Mouse (Mus musculus) stomach, embryonic 15.5 days (tissue): ENCODE measurements around the gene Dcst2. TPM values are rescaled to one million over a fixed set of nuclear protein-coding genes. Genes with fewer than 3 reads are reported as not detected.

Experiments
- ATAC-seq: fragments of 200-750 bp; cut with Nextera tagmentation; 2 replicates; pipeline ENCODE4 v1.8.0; 2017; ENCODE audit warnings: low read depth, moderate number of reproducible peaks, moderate TSS enrichment; ENCODE audit not compliant: insufficient read depth, low FRiP score
- H3K27ac ChIP-seq: fragments of 300-500 bp; sonication (generic); 2 replicates; pipeline ENCODE4 v1.5.1; 2015; ENCODE audit warnings: mild to moderate bottlenecking, inconsistent platforms
- H3K27me3 ChIP-seq: fragments of 300-500 bp; sonication (generic); replicated peaks from 2 replicates; pipeline ENCODE4 v1.6.1; 2015; ENCODE audit warnings: inconsistent platforms
- H3K36me3 ChIP-seq: fragments of 300-500 bp; sonication (generic); 2 replicates; pipeline ENCODE4 v1.6.1; 2015; ENCODE audit warnings: inconsistent platforms
- H3K4me1 ChIP-seq: fragments of 300-500 bp; sonication (generic); 2 replicates; pipeline ENCODE4 v1.6.1; 2015; ENCODE audit warnings: inconsistent platforms
- H3K4me2 ChIP-seq: fragments of 300-500 bp; sonication (generic); 2 replicates; pipeline ENCODE4 v1.6.1; 2015; ENCODE audit warnings: mild to moderate bottlenecking, inconsistent platforms
- H3K4me3 ChIP-seq: fragments of 300-500 bp; sonication (generic); replicated peaks from 2 replicates; pipeline ENCODE4 v1.5.1; 2015; ENCODE audit warnings: inconsistent platforms
- H3K9ac ChIP-seq: fragments of 300-500 bp; sonication (generic); 2 replicates; pipeline ENCODE4 v1.6.1; 2015; ENCODE audit warnings: inconsistent platforms
- H3K9me3 ChIP-seq: fragments of 300-500 bp; sonication (generic); 2 replicates; pipeline ENCODE4 v1.6.1; 2016; ENCODE audit warnings: inconsistent platforms
- WGBS: fragments of 180-500 bp; shearing (Covaris S2); methylation state at CpG from one replicate; pipeline ENCODE4 v1.1.7; 2015; 5-methylcytosine and 5-hydroxymethylcytosine counted together
- polyA plus RNA-seq: library from polyadenylated mRNA; unstranded; fragments of >200 nt; fragmentation: Nextera tagmentation; extraction: Ambion mirVana; gene quantifications from 2 replicates; pipeline ENCODE4 v1.2.1, GENCODE M21; 2015

Dcst2 gene
- polyA plus RNA-seq, 1 experiment from 2014 or later: 0.30 TPM

- H3K4me2 ChIP-seq: no peak overlapping the region
- 0 out of 2 replicates have a peak, but pooled peaks have one; percentile 8 for ATAC-seq
- H3K36me3 ChIP-seq: peaks cover 16% of the 10 kb centered on the region; the same call in 1 of the 2 replicates
- H3K4me1 ChIP-seq: peaks cover 41% of the 10 kb centered on the region
- H3K27ac ChIP-seq: no peak overlapping the region
- H3K4me3 ChIP-seq: no peak overlapping the region
- WGBS: 49% methylated on average over 12 of the region's 12 CpGs
- no peak overlapping the region for H3K9ac ChIP-seq
- H3K9me3 ChIP-seq: no peaks in the 10 kb centered on the region
- H3K27me3 ChIP-seq: no peaks in the 10 kb centered on the region
These were observed 29.3 kb upstream of the Dcst2 start for GRCm38 (mm10) chr3:89332476-89332875.

- Histone ChIP-seq H3K27me3 (no peaks in the 10 kb centered on the region), H3K27ac (no peak overlapping the region), H3K9me3 (no peaks in the 10 kb centered on the region), H3K36me3 (peaks cover 16% of the 10 kb centered on the region; the same call in 1 of the 2 replicates), H3K4me3 (no peak overlapping the region), H3K4me1 (peaks cover 42% of the 10 kb centered on the region), H3K9ac (no peak overlapping the region), H3K4me2 (no peak overlapping the region)
- no peak for ATAC-seq
- WGBS: 63% methylated on average over 11 of the region's 11 CpGs
These were observed 28.7 kb upstream of the Dcst2 start for GRCm38 (mm10) chr3:89333053-89333452.

DNA sequence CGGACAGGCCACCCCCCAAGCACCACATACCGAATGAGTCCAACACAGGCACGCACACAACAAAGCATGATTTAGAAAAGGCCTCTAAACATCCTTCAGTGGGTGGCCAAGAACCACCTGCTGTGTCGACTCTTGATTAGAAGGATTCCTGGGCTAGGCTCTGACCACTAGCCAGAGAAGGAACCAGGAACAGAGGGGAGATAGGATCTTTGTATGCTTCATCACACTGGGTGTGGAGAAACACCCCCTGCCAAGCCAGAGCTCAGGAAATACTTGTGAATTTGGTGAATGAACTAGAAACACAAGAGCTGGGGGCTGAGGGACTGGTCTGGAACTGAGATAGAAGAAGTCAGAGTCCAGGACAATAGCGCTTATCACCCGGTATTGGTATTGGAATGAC, 25.2 kb upstream of the Dcst2 start:
- 16% methylated on average over 6 of the region's 6 CpGs for WGBS
- Histone ChIP-seq H3K9ac (peak overlapping the region; percentile 65; the same call in 1 of the 2 replicates), H3K27ac (no peak overlapping the region), H3K4me2 (peak overlapping the region; percentile 82), H3K27me3 (no peaks in the 10 kb centered on the region), H3K4me3 (peak overlapping the region; percentile 79), H3K9me3 (no peaks in the 10 kb centered on the region), H3K36me3 (peaks cover 16% of the 10 kb centered on the region; the same call in 1 of the 2 replicates), H3K4me1 (peaks cover 56% of the 10 kb centered on the region)
- no peak for ATAC-seq

DNA sequence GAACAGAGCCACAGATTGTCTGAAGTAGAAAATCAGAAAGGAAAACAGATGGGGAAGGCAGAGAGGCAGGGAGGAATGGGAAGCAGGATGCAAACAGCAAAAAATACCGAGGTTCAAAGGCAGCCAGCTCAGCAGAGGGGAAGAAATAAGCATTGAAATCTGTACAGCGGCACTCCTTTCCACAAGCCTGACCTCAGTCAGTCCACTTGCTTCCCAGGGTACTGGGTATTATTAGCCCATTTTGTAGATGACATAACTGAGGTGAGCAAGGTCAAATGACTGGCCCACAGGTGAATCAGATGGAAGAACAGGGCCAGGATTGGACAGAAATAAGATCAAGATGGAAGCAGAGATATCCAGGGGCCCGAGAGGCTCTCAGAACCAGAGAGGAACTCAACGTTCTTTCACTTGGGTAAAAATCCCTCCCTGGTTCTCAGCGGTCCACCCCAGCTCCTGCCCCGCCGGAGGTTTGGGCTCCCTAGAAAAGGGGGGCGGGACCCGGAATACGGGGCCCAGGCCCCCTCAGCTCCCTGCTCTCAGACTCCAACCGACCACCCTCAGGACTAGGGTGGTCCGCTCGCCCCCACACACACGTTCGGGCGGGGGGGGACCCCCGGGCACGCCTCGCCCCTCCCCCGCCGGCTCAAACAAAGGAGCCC, 24.6 kb upstream of the Dcst2 start:
- WGBS: under 1% methylated on average over 21 of the region's 21 CpGs

GRCm38 (mm10) chr3:89337721-89338578, 23.8 kb upstream of the Dcst2 start, which contains the start of gene Efna4:
TSS of gene Efna4 (minus strand) at chr3:89338028.
- Histone ChIP-seq H3K27ac (peak within 1 kb of the TSS; percentile 86), H3K4me2 (peak within 1 kb of the TSS; percentile 82), H3K36me3 (peaks cover 19% of the 10 kb centered on the region; the same call in 1 of the 2 replicates), H3K9me3 (no peaks in the 10 kb centered on the region), H3K27me3 (no peaks in the 10 kb centered on the region), H3K9ac (peak within 1 kb of the TSS; percentile 65), H3K4me1 (peaks cover 43% of the 10 kb centered on the region), H3K4me3 (peak within 1 kb of the TSS; percentile 79)
- WGBS: under 1% methylated on average over 42 of the region's 44 CpGs
- peak; percentile 78 for ATAC-seq

More for the DNA sequence above, 24.6 kb upstream of the Dcst2 start:
- H3K9ac ChIP-seq: peak overlapping the region; percentile 65
- H3K4me1 ChIP-seq: peaks cover 50% of the 10 kb centered on the region
- 0 out of 2 replicates have a peak, but pooled peaks have one; percentile 1 for ATAC-seq
- H3K9me3 ChIP-seq: no peaks in the 10 kb centered on the region
- peak overlapping the region; percentile 82 for H3K4me2 ChIP-seq
- no peaks in the 10 kb centered on the region for H3K27me3 ChIP-seq
- peaks cover 16% of the 10 kb centered on the region; the same call in 1 of the 2 replicates for H3K36me3 ChIP-seq
- H3K27ac ChIP-seq: peak overlapping the region; percentile 86
- peak overlapping the region; percentile 79 for H3K4me3 ChIP-seq

GRCm38 (mm10) chr3:89339416-89339815, 22.4 kb upstream of the Dcst2 start:
- no peak overlapping the region for H3K4me3 ChIP-seq
- H3K27me3 ChIP-seq: no peaks in the 10 kb centered on the region
- H3K9ac ChIP-seq: no peak overlapping the region
- H3K27ac ChIP-seq: 0 out of 2 replicates have a peak overlapping the region, but pooled peaks have one; percentile 86
- peaks cover 39% of the 10 kb centered on the region for H3K4me1 ChIP-seq
- WGBS: 22% methylated on average over 8 of the region's 8 CpGs
- H3K36me3 ChIP-seq: 0 out of 2 replicates have a peak, but pooled peaks cover 13% of the 10 kb centered on the region
- no peak for ATAC-seq
- no peak overlapping the region for H3K4me2 ChIP-seq
- H3K9me3 ChIP-seq: no peaks in the 10 kb centered on the region

GRCm38 (mm10) chr3:89340465-89340864, 21.3 kb upstream of the Dcst2 start:
- Histone ChIP-seq H3K4me3 (peak overlapping the region; percentile 24), H3K27ac (no peak overlapping the region), H3K36me3 (0 out of 2 replicates have a peak, but pooled peaks cover 9% of the 10 kb centered on the region), H3K9me3 (no peaks in the 10 kb centered on the region), H3K27me3 (no peaks in the 10 kb centered on the region), H3K4me1 (peaks cover 39% of the 10 kb centered on the region), H3K4me2 (peak overlapping the region; percentile 61), H3K9ac (no peak overlapping the region; the same call in 1 of the 2 replicates)
- WGBS: 7% methylated on average over 11 of the region's 11 CpGs
- ATAC-seq: no peak; the same call in 1 of the 2 replicates

DNA sequence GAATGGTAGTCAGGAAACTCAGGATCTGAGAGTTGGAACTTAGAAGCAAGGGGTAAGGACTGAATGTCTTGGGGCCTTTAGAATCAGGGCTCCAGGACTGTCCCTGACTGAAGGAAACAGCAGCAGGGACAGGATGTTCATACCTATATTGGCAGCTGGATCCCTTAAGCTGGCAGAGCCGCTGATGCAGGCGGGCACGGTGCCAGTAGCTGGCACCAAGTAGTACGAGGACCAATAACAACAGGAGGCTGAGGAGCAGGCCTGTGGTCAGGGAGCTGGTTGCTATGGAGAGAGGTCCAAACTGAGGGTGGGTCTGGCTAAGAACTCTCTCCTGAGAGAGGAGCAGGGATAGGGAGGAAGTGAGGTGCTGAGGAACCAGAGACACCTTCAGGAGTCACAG, 20.0 kb upstream of the Dcst2 start:
- no peaks in the 10 kb centered on the region for H3K9me3 ChIP-seq
- no peak overlapping the region for H3K4me2 ChIP-seq
- 0 out of 2 replicates have a peak, but pooled peaks cover 9% of the 10 kb centered on the region for H3K36me3 ChIP-seq
- 86% methylated on average over 4 of the region's 4 CpGs for WGBS
- no peak for ATAC-seq
- no peak overlapping the region for H3K4me3 ChIP-seq
- H3K27ac ChIP-seq: no peak overlapping the region
- H3K9ac ChIP-seq: no peak overlapping the region
- H3K27me3 ChIP-seq: no peaks in the 10 kb centered on the region
- peaks cover 26% of the 10 kb centered on the region for H3K4me1 ChIP-seq

GRCm38 (mm10) chr3:89343279-89343678, 18.5 kb upstream of the Dcst2 start:
- H3K36me3 ChIP-seq: 0 out of 2 replicates have a peak, but pooled peaks cover 9% of the 10 kb centered on the region
- H3K27ac ChIP-seq: no peak overlapping the region
- H3K4me1 ChIP-seq: peaks cover 22% of the 10 kb centered on the region
- H3K4me3 ChIP-seq: no peak overlapping the region
- H3K9ac ChIP-seq: no peak overlapping the region
- no peak for ATAC-seq
- no peak overlapping the region for H3K4me2 ChIP-seq
- WGBS: 90% methylated on average over 7 of the region's 7 CpGs
- H3K9me3 ChIP-seq: no peaks in the 10 kb centered on the region
- H3K27me3 ChIP-seq: no peaks in the 10 kb centered on the region

DNA sequence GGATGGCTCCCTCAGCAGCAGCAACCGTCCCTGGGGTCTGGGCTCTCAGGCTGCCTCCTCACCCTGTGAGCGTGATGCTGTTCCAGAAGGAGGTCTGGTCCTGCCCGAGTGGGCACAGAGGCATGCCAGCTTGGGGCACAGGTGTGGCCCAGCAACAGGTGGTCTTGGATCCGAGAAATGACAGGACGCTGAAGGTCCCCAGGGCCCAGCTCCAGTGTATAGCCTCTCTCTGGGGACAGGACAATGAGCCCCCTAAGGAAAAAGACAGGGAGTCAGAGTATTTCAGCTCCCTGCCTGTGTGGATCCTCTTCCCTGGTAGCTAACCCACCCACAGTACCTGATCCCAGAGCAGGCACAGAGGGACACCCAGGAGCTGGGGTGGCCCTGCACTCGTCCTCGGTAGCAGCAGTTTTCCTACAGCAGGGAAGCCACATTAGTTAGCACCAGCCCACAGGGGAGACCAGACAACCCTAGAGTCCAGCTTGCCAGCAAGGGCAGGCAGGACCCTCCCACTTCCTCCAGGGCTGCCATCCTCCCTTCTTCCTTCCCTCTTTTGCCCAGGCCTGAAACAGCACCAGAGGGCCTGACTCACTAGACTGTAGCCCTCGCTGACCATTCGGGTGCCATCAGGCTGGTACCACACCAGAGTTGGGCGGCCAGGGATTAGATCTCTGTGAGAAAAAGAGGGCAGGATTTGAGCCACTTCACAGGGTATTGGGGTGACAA, 14.8 kb upstream of the Dcst2 start:
- H3K4me1 ChIP-seq: peaks cover 15% of the 10 kb centered on the region
- 0 out of 2 replicates have a peak, but pooled peaks cover 9% of the 10 kb centered on the region for H3K36me3 ChIP-seq
- no peak overlapping the region for H3K27ac ChIP-seq
- H3K27me3 ChIP-seq: no peaks in the 10 kb centered on the region
- H3K9me3 ChIP-seq: no peaks in the 10 kb centered on the region
- no peak for ATAC-seq
- H3K4me3 ChIP-seq: no peak overlapping the region
- no peak overlapping the region for H3K4me2 ChIP-seq
- WGBS: 76% methylated on average over 10 of the region's 10 CpGs
- H3K9ac ChIP-seq: no peak overlapping the region

GRCm38 (mm10) chr3:89347916-89348315, 13.9 kb upstream of the Dcst2 start:
- H3K4me3 ChIP-seq: no peak overlapping the region
- H3K4me1 ChIP-seq: peaks cover 15% of the 10 kb centered on the region
- no peak overlapping the region for H3K27ac ChIP-seq
- no peak for ATAC-seq
- H3K9me3 ChIP-seq: no peaks in the 10 kb centered on the region
- 69% methylated on average over 1 of the region's 1 CpGs for whole genome bisulfite sequencing
- H3K27me3 ChIP-seq: no peaks in the 10 kb centered on the region
- H3K36me3 ChIP-seq: 0 out of 2 replicates have a peak, but pooled peaks cover 6% of the 10 kb centered on the region
- H3K9ac ChIP-seq: no peak overlapping the region
- peak overlapping the region; percentile 98 for H3K4me2 ChIP-seq
